Mouse (Mus musculus): ENCODE data around the gene Spata13.

- no peak for TF ChIP-seq MYOG (IDR thresholded peaks at IDR 0.05; ENCODE audit: control insufficient read depth in 1 of 3, insufficient read depth in 1 of 3, insufficient read length in 2 of 3, low read depth in 2 of 3)
- TF ChIP-seq TCF12 (IDR thresholded peaks at IDR 0.05; ENCODE audit: insufficient read depth, poor library complexity, severe bottlenecking): no peak
- TF ChIP-seq POLR2A (IDR thresholded peaks at IDR 0.05; ENCODE audit: insufficient read length, low read depth): no peak
- TF ChIP-seq SRF (IDR thresholded peaks at IDR 0.05; ENCODE audit: control insufficient read depth, insufficient read length, low read depth): no peak
- TF ChIP-seq CEBPB (IDR thresholded peaks at IDR 0.05; ENCODE audit: insufficient read depth, poor library complexity, severe bottlenecking): no peak
- no peak for TF ChIP-seq MAX (IDR thresholded peaks at IDR 0.05; ENCODE audit: low read depth)
- no peak for TF ChIP-seq USF1 (IDR thresholded peaks at IDR 0.05; ENCODE audit: low read depth)
- TF ChIP-seq MYOD1 (IDR thresholded peaks at IDR 0.05; ENCODE audit: control insufficient read depth in 1 of 3, insufficient read length in 2 of 3, low read depth in 2 of 3): no peak
- no peak for TF ChIP-seq REST (IDR thresholded peaks at IDR 0.05; ENCODE audit: insufficient read depth, insufficient read length)
- no peak for TF ChIP-seq E2F4 (IDR thresholded peaks at IDR 0.05; ENCODE audit: insufficient read depth)
- TF ChIP-seq POLR2AphosphoS2 (IDR thresholded peaks at IDR 0.05; ENCODE audit: insufficient read length, low read depth): no peak
- no peak for TF ChIP-seq TCF3 (IDR thresholded peaks at IDR 0.05; ENCODE audit: insufficient read length, low read depth)
Measured at GRCm38 (mm10) chr14:60639195-60639594, 5.4 kb downstream of the Spata13 start.
